Mouse (Mus musculus) heart, postnatal 0 days (tissue): ENCODE results near the gene St6galnac3. TPM values are rescaled to one million over a fixed set of nuclear protein-coding genes. Genes with fewer than 3 reads are reported as not detected.

ENCODE experiments used
- ATAC-seq: fragments of 200-750 bp; cut with Nextera tagmentation; 2 replicates; pipeline ENCODE4 v1.8.0; 2017; ENCODE audit warnings: low read depth, moderate number of reproducible peaks, moderate library complexity; ENCODE audit not compliant: insufficient read depth
- DNase-seq: peaks from one replicate; pipeline ENCODE4 v3.0.0-alpha.2; 2016; ENCODE audit warnings: low spot score
- H3K27ac ChIP-seq: fragments of 300-500 bp; sonication (generic); 2 replicates; pipeline ENCODE4 v1.5.1; 2014; ENCODE audit warnings: low read depth, mild to moderate bottlenecking
- H3K27me3 ChIP-seq: fragments of 300-500 bp; sonication (generic); 2 replicates; pipeline ENCODE4 v1.6.1; 2014; ENCODE audit warnings: low read length, mixed read lengths; ENCODE audit not compliant: control insufficient read depth, insufficient read depth
- H3K36me3 ChIP-seq: fragments of 300-500 bp; sonication (generic); replicated peaks from 2 replicates; pipeline ENCODE4 v1.6.1; 2014; ENCODE audit warnings: low read length, mixed read lengths; ENCODE audit not compliant: control insufficient read depth, insufficient read depth
- H3K4me1 ChIP-seq: fragments of 300-500 bp; sonication (generic); 2 replicates; pipeline ENCODE4 v1.6.1; 2014; ENCODE audit warnings: antibody characterized with exemption; ENCODE audit not compliant: control insufficient read depth, insufficient read depth
- H3K4me2 ChIP-seq: fragments of 300-500 bp; sonication (generic); 2 replicates; pipeline ENCODE4 v1.6.1; 2014; ENCODE audit warnings: low read depth, mild to moderate bottlenecking, low read length, moderate library complexity
- H3K4me3 ChIP-seq: fragments of 300-500 bp; sonication (generic); 2 replicates; pipeline ENCODE4 v1.5.1; 2014; ENCODE audit warnings: low read depth, low read length
- H3K9ac ChIP-seq: fragments of 300-500 bp; sonication (generic); replicated peaks from 2 replicates; pipeline ENCODE4 v1.6.1; 2014; ENCODE audit warnings: low read depth, low read length, mixed read lengths
- H3K9me3 ChIP-seq: fragments of 300-500 bp; sonication (generic); replicated peaks from 2 replicates; pipeline ENCODE4 v1.6.1; 2016; ENCODE audit warnings: low read length; ENCODE audit not compliant: control insufficient read depth
- CTCF ChIP-seq: IDR thresholded peaks from 2 replicates; pipeline ENCODE4 v1.5.1; 2016; ENCODE audit warnings: antibody characterized with exemption, control low read depth, low read depth
- EP300 ChIP-seq: IDR thresholded peaks from 2 replicates; pipeline ENCODE4 v1.6.1; 2016; ENCODE audit warnings: antibody characterized with exemption, low read depth
- WGBS: fragments of 180-500 bp; shearing (Covaris S2); extraction: QIAGEN DNeasy Blood & Tissue Kit; methylation state at CpG from one replicate; pipeline ENCODE4 v1.1.7; 2014; 5-methylcytosine and 5-hydroxymethylcytosine counted together
- polyA plus RNA-seq: library from polyadenylated mRNA; unstranded; fragments of >200 nt; fragmentation: Nextera tagmentation; extraction: Ambion mirVana; gene quantifications from 2 replicates; pipeline ENCODE4 v1.2.1, GENCODE M21; 2015
- total RNA-seq: library from RNA; depleted of rRNA; stranded (reverse); fragments of >200 nt; gene quantifications from 2 replicates; pipeline ENCODE4 v1.2.3, GENCODE M21; 2014; ENCODE audit warnings: low replicate concordance

The St6galnac3 gene
- total and polyA plus RNA-seq, 2 experiments from 2014 or later: 9.7 to 22.5 TPM

DNA sequence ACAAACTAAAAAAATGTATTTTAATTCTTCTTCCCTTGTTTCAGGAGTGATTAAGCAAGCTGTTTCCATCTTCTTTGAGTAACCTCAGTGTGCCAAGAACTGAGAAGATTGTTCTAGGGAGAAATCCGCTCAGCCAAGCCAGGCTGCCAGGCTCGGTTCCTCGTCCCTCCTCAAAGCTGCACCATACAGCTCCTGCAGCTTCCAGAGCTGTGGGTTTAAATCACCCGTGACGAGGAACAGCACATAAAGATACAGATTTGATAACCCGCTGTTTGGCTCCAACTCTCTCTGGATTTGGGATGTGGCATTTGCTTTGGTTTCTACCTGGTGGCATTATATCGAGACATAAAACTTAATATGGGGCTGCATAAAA, 303.1 kb downstream of the St6galnac3 start:
- TF ChIP-seq CTCF (no peak), EP300 (no peak)
- H3K27ac ChIP-seq: no peak overlapping the region
- H3K36me3 ChIP-seq: no peaks in the 10 kb centered on the region
- ATAC-seq: no peak
- H3K9me3 ChIP-seq: no peaks in the 10 kb centered on the region
- no peak for DNase-seq
- H3K27me3 ChIP-seq: no peaks in the 10 kb centered on the region
- H3K4me1 ChIP-seq: no peaks in the 10 kb centered on the region
- no peak overlapping the region for H3K4me3 ChIP-seq
- no peak overlapping the region for H3K4me2 ChIP-seq
- WGBS: 74% methylated on average over 7 of the region's 7 CpGs
- H3K9ac ChIP-seq: no peak overlapping the region

DNA sequence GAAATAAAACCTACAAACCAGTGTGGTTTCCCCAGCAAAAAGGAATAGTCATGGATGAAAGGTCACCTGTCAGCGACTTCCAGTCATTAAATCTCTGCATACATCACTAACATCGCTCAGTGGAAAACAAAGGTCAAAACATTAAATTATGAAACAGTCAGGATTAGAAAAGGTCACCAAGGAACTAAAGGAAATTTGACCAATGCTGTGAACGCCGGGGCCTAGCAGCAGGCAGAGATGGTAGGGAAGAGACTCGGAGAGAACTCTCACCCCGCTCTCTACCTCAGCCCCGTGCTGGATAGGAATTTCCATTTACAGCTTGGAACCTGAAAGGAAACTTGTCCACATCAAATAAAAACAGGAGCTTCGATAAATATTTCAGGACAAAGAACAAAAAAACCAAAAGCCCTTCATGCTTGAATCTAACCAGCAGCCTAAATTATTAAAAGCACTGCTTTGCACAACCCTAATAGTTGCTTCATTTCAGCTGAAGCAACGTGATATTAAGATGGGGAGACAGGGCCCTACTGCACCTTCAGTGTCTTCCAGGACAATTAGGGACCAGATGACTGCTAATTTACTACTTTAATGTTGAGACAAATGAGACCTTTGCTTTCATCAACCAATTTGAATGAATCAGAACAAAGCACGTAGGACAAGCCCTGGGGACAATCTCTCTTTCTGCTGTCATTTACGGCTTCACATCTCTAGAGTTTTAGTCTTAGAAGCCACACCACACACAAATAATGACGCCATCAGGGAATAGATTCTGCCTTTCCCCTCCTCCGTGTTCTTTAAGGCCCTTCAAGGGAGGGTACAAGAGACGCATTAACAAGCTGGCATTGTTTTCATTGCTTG, 303.7 kb downstream of the St6galnac3 start:
- ATAC-seq (no peak), DNase-seq (no peak)
- H3K9ac ChIP-seq: no peak overlapping the region
- H3K27ac ChIP-seq: no peak overlapping the region
- no peaks in the 10 kb centered on the region for H3K27me3 ChIP-seq
- no peak overlapping the region for H3K4me2 ChIP-seq
- H3K4me1 ChIP-seq: no peaks in the 10 kb centered on the region
- no peaks in the 10 kb centered on the region for H3K9me3 ChIP-seq
- 82% methylated on average over 14 of the region's 14 CpGs for WGBS
- H3K4me3 ChIP-seq: no peak overlapping the region
- H3K36me3 ChIP-seq: no peaks in the 10 kb centered on the region
- TF ChIP-seq CTCF: no peak
- no peak for TF ChIP-seq EP300

DNA sequence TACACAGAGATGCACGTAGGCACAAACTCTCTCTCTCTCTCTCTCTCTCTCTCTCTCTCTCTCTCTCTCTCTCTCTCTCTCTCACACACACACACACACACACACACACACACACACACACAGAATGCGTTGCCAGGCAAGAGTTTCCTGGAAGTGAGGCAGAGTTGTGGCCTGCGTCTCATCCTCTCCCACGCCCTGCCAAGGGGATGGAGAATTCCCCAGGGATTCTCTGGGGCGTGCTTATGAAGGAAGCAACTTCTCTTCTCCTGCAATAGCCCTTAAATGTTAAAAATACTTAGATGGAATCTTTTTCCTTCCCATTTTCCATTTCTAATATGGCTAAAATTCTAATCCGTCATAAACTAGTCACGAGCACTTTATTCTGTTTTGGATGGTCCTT, 305.6 kb downstream of the St6galnac3 start:
- Histone ChIP-seq H3K4me3 (no peak overlapping the region), H3K4me1 (no peaks in the 10 kb centered on the region), H3K9me3 (no peaks in the 10 kb centered on the region), H3K27ac (no peak overlapping the region), H3K27me3 (no peaks in the 10 kb centered on the region), H3K9ac (no peak overlapping the region), H3K36me3 (no peaks in the 10 kb centered on the region), H3K4me2 (no peak overlapping the region)
- TF ChIP-seq EP300 (no peak), CTCF (no peak)
- ATAC-seq (no peak), DNase-seq (no peak)
- 68% methylated on average over 6 of the region's 7 CpGs for WGBS

DNA sequence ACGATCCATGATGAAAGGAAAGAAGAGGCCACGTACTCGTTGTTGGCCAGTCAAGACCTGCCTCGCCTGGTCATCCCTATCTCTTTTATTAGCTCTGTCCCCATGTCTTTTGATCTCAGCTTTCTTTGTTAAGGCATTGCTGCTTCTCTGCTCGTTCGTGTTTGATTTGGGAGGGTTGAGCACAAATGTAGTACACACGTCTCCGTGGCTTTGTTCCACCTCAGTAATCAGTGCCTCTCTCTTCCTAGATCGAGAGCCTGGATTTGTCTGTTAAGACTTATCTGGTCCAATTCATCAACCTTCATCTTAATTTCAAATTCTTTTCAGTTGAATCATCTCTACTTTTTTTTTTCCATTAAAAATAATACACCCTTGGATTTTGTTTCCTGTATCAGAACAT, 308.0 kb downstream of the St6galnac3 start:
- no peaks in the 10 kb centered on the region for H3K9me3 ChIP-seq
- TF ChIP-seq CTCF (no peak), EP300 (no peak)
- 80% methylated on average over 9 of the region's 9 CpGs for WGBS
- no peaks in the 10 kb centered on the region for H3K4me1 ChIP-seq
- H3K9ac ChIP-seq: no peak overlapping the region
- DNase-seq (no peak), ATAC-seq (no peak)
- no peak overlapping the region for H3K4me3 ChIP-seq
- no peaks in the 10 kb centered on the region for H3K36me3 ChIP-seq
- H3K27ac ChIP-seq: no peak overlapping the region
- H3K27me3 ChIP-seq: no peaks in the 10 kb centered on the region
- no peak overlapping the region for H3K4me2 ChIP-seq

DNA sequence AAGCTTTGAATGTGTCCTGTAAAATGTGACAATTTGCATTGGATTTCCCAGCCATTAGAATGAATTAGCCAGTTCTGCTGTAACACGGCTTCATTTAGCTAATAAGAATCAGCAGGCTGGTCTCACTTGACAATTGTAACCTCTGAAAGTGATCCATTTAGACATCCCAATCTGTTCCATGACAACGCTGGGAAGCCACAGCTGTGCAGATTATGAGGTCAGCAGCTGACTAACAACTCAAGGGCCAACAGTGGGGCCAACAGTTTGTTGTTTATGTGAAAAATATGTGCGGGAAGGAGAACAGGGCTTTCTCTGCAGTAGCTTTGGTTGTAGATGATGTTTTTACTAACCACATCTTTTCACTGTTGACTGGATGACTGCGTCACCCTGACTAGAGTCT, 308.6 kb downstream of the St6galnac3 start:
- H3K4me1 ChIP-seq: no peaks in the 10 kb centered on the region
- H3K9me3 ChIP-seq: no peaks in the 10 kb centered on the region
- no peak overlapping the region for H3K27ac ChIP-seq
- no peak for TF ChIP-seq CTCF
- no peak for TF ChIP-seq EP300
- no peak overlapping the region for H3K4me3 ChIP-seq
- H3K4me2 ChIP-seq: no peak overlapping the region
- H3K27me3 ChIP-seq: no peaks in the 10 kb centered on the region
- WGBS: 82% methylated on average over 4 of the region's 4 CpGs
- H3K9ac ChIP-seq: no peak overlapping the region
- no peak for DNase-seq
- ATAC-seq: no peak
- no peaks in the 10 kb centered on the region for H3K36me3 ChIP-seq

DNA sequence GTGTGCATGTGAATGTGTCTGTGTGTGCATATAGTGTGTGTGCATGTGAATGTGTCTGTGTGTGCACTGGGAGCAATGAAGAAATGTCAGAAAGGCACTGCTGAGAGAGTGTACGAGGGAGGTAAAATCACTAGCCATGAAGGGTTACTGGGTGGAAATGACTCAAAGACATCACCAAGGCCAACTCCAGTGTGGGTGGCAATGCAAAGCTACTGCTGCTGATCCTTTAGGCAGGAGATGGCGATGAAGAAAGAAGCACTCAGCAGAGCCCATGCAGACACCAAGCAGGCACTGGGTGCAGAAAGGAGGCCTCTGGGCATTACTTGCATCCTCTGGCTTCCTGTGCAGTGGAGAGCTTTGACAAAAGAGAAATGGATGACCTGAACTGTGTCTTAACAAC, 310.8 kb downstream of the St6galnac3 start:
- WGBS: 66% methylated on average over 2 of the region's 2 CpGs
- no peaks in the 10 kb centered on the region for H3K27me3 ChIP-seq
- no peaks in the 10 kb centered on the region for H3K36me3 ChIP-seq
- no peak overlapping the region for H3K27ac ChIP-seq
- no peak overlapping the region for H3K9ac ChIP-seq
- no peak overlapping the region for H3K4me2 ChIP-seq
- H3K4me1 ChIP-seq: no peaks in the 10 kb centered on the region
- no peak overlapping the region for H3K4me3 ChIP-seq
- no peaks in the 10 kb centered on the region for H3K9me3 ChIP-seq
- ATAC-seq: no peak
- no peak for DNase-seq
- TF ChIP-seq EP300 (no peak), CTCF (no peak)
